Mouse (Mus musculus): ENCODE data around the gene Psmc6. TPM values are rescaled to one million over a fixed set of nuclear protein-coding genes. Genes with fewer than 3 reads are reported as not detected.

Gene Psmc6
- total RNA-seq (2017): 158 to 185 TPM (median 171 TPM) in 3 replicates

DNA sequence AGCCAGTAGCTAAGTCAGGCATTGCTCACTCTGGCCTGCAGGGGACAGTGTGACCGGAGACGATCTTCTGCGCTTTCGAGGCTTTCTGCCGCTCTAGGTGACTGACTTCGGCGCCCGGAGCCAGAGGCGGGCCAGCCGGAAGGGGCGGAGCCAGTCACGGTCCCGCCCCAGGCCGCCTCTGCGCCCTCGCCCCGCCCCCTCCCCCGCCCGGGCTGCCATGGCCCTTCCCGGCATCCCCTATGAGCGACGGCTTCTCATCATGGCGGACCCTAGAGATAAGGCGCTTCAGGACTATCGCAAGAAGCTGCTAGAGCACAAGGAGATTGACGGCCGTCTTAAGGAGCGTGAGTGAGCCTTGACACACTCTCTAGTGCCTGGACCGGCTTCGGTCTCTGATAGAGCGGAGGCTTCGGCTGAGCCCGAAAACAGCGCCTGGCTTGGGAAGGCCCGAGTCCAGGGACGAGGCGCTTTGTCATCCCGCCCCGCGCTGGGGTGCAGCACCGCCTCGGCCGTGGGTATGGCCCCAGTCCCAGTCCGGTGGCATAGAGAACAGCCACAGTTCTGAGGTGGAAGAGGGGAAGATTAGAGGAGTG is at the start of gene Psmc6:
Gene Psmc6, plus strand, starts transcription at position 200 of the 593 bp plus-strand sequence.
- ATAC-seq (replicated peaks; ENCODE audit: insufficient number of reproducible peaks, low FRiP score, low TSS enrichment, poor library complexity, severe bottlenecking): peak; percentile 97

DNA sequence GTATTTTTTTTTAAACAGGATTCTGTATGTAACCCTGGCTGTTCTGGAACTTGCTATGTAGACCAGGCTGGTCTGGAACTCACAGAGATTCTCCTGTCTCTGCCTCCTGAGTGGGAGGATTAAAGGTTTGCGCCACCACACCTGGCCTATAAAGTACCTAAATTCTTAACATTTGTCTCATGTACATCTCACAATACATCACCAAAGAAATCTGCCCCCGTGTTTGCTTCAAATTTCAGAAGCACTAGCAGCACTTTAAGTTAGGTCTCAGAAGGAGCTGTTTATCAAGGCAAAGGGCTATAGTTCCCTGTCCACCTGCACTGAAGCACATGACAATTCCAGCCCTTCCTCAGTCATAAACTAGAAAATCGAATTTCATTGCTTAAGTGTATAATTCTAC is 47.5 kb upstream of the Psmc6 start:
- ATAC-seq (replicated peaks; ENCODE audit: insufficient number of reproducible peaks, low FRiP score, low TSS enrichment, poor library complexity, severe bottlenecking): no peak

DNA sequence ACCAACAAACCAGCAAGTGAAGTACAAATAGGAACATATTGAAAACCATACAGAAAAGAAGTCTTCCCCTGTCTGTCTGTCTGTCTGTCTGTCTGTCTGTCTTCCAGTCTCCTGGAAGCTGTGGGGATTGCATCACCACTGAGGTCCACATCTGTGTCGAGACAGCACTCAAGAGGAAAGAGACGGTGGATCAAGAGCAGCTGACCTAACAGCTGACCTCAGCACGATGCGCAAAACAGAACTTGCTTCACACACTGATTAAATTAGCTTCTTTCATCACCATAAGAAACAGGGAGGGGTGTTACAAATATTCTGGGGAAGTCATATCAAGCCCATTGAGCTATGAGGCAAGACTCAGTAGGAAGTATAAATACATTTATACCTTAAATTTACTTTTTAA is 38.0 kb upstream of the Psmc6 start:
- ATAC-seq (replicated peaks; ENCODE audit: insufficient number of reproducible peaks, low FRiP score, low TSS enrichment, poor library complexity, severe bottlenecking): peak; percentile 98

DNA sequence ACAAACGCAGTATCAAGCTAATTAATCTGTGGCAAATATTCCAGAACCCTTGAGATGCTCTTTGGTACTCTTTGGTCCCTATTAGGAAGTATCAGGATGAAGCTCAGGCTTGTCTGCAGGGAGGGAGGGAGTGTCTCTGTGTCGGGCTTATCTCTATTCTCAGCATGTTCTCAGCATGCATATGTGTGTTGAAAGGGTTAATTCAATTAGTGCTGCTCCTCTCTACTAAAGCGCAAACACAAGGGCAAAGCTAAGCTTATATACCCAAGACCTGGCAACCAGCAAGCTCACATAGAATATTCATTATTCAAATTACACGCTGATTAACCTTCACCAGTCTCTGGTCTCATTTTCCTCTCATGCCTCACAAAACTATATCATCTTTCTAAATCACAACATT is 25.6 kb upstream of the Psmc6 start:
- ATAC-seq (replicated peaks; ENCODE audit: insufficient number of reproducible peaks, low FRiP score, low TSS enrichment, poor library complexity, severe bottlenecking): no peak

DNA sequence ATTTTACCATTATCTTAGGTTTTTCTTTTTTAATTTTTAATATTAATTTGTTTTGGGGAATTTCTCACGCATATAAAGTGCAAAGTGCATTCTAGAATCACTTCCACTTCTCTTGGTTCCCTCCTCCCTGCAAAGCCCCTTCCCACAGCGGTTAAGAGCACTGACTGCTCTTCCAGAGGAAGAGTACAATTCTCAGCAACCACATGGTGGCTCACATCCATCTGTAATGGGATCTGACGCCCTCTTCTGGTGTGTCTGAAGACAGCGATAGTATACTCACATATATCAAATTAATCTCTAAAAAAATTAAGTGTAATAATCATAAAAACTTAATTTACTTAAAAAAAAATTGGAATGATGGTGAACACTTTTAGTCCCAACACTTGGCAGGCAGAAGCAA is 25.2 kb upstream of the Psmc6 start:
- no peak for ATAC-seq (replicated peaks; ENCODE audit: insufficient number of reproducible peaks, low FRiP score, low TSS enrichment, poor library complexity, severe bottlenecking)

DNA sequence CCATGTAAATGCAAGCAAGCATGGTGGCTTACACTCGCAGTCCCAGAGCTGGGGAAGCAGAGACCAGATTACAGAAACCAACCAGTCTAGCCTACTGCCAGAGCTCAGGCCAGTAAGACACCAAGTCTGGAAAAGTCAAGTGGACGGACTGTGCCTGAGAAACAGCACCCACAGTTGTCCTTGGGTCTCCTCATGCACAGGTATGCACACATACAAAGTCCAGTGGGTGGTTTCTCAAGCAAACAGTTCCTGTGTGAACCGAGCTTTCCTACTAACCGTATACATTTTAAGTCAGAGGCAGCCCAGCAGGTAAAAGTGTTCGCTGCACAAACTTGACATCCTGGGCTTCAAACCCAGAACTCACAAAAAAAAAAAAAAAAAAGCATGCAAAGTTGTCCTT is 23.7 kb upstream of the Psmc6 start:
- ATAC-seq (replicated peaks; ENCODE audit: insufficient number of reproducible peaks, low FRiP score, low TSS enrichment, poor library complexity, severe bottlenecking): no peak

DNA sequence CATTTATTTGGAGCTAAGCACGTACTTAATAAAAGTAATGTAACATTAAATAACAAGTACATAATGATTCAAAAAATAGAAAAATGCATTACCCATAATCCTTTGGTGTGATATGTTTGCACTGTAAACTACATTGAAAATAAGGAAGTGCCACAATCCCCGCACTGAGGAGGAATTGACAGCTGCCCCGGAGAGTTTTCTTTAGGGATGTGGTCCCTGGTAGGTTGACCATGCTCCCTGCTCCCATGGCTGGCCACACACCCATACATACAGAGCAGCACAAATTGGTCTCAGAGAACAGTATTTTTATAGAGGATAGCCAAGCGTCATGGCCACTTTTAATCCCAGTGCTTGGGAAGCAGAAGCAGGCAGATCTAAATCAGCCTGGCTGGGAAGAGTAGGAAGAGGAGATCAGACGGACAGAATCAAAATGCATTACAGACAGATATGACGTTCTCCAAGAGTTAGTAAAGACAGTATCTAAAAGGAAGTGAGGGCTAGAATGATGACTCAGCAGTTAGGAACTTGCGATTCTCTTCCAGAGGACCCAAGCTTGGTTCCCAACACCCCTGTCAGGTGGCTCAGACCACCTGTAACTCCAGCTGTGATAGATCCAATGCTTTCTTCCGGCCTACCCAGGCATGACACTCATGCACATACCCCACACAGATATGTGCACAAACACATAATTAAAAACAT is 21.8 kb upstream of the Psmc6 start:
- no peak for ATAC-seq (replicated peaks; ENCODE audit: insufficient number of reproducible peaks, low FRiP score, low TSS enrichment, poor library complexity, severe bottlenecking)

DNA sequence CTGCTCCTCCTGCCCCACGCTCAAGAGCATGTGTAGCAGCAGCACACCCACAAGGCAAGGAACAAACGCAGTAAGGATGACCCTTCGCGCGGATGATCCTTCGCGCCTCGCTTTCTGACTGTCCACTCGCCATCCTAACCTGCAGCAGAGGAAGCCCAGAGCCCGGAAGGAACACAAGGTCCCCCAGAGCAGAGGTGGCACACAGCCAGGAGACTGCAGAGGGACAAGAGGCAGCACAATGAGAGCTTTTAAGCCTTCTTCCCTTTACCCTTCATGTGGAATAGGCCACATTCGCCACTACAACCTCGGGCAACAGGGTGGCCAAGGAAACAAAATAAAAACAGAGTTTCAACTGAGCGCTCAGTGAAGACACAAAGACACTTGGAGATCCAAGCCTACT is 19.9 kb upstream of the Psmc6 start:
- no peak for ATAC-seq (replicated peaks; ENCODE audit: insufficient number of reproducible peaks, low FRiP score, low TSS enrichment, poor library complexity, severe bottlenecking)

DNA sequence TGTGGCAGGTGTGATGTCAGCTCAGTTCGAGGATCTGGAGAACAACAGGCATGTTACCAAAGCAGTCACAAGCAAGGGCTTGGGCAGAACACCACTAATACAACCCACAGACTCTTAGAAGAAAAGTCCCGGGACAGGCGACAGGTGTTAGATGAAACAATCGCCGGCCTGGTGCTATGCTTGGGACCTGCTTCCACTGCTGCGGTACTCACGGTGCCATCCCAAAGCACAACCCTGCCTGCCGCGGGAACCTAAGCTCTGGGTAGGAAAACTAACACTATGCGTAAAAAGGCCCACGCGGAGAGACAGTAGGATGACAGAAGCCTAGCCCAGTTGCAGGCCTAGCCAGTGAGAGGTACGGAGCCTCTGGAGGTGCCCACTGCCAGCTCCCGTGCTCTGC is 19.5 kb upstream of the Psmc6 start:
- ATAC-seq (replicated peaks; ENCODE audit: insufficient number of reproducible peaks, low FRiP score, low TSS enrichment, poor library complexity, severe bottlenecking): no peak

DNA sequence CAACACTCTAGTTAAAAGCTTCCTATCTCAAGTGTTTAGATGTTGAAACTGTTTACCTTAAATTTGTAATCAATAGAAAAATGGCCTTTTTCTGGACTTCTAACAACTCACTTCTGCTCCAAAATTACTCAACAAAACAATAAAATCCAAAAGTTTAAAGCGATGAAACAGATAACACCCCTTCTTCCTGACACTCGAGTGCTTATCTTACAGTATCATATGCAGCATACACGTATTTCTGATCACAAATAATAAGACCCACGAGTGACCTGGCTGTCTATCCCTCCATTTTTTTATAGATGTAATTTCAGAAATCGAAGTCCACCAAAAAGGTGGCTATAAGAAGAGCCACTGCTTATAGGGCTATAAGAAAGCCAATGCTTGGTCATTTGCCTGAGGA is 12.7 kb upstream of the Psmc6 start:
- ATAC-seq (replicated peaks; ENCODE audit: insufficient number of reproducible peaks, low FRiP score, low TSS enrichment, poor library complexity, severe bottlenecking): no peak

DNA sequence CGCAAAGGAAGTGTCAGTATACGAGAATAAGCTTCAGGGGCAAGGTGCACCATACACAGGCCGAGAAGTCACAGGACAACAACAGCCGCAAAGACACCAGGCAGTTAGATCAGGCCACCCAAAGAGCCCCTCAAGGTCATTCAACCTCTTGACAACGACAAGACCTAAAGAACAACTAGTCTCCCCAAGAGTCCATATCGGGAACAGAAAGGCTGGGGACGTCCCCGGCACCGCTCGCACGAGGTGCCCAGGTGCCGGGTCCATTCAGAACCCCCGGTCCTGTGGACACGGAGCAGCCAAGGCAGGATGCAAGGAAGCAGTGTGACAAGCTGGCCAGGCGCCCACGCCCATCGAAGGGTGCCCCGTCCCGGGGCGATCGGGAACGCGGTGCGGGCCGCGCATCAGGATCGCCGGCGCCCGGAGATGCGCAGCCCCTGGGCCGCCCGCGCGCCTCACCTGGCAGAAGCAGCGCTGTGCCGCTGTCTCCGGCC is 11.6 kb upstream of the Psmc6 start:
- no peak for ATAC-seq (replicated peaks; ENCODE audit: insufficient number of reproducible peaks, low FRiP score, low TSS enrichment, poor library complexity, severe bottlenecking)

DNA sequence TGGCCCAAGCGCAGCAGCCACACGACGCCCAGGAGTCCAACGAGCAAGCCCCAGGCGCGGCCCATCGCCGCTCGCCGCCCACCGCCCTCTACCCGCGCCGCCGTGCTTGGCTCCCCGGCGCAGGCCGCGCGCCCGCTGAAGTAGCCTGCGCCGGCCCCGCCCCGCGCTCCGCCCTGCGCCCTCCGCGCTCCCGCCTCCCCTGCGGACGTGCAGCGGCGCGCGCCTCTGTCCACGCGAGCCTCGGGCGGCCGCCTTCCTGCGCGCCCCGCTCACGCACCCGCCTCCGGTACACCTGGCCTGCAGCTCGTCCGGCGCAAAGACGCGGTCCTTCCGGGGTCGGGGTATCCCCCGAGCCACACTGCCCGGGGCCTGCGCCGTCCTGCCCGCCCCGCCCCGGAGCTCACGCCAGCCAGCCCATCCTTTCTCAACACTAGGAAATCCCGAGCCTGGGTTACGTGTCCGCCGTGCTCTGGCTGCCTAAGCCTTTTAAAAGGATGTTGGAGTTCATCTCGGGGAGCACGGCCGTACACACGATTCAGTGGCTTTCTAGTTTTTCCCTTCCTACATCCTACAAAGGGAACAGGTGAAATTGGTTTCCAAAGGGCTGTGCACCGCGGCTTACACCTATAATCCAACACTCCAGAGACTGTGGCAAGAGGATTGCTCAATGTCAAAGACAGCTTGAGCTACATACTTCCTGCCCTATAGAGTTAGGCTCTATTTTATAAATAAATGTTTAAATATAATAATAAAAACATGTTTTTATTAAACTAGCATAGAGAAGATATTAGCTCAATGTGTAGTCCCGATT is 11.0 kb upstream of the Psmc6 start, which contains the start of gene Ero1l:
Gene Ero1l, minus strand, starts transcription at position 346 of the 811 bp plus-strand sequence.
- ATAC-seq (replicated peaks; ENCODE audit: insufficient number of reproducible peaks, low FRiP score, low TSS enrichment, poor library complexity, severe bottlenecking): peak; percentile 79

DNA sequence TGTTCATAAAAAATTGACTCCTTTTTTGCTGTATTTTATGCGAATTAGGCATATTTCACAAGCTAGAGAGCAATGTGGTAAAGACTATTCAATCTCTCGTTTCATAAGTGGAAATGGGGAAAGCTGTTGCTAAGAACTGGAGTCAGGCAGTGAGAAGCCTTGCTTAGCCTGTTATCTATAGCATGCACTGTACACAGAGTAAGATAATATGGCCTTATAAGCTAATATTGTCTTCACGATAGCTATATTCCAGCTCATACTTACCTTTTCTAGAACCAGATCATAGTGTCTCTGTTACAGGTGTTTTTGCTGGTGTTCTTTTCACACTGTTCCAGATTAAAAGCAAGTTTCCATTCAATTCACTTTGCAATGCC is 10.4 kb upstream of the Psmc6 start:
- no peak for ATAC-seq (replicated peaks; ENCODE audit: insufficient number of reproducible peaks, low FRiP score, low TSS enrichment, poor library complexity, severe bottlenecking)

DNA sequence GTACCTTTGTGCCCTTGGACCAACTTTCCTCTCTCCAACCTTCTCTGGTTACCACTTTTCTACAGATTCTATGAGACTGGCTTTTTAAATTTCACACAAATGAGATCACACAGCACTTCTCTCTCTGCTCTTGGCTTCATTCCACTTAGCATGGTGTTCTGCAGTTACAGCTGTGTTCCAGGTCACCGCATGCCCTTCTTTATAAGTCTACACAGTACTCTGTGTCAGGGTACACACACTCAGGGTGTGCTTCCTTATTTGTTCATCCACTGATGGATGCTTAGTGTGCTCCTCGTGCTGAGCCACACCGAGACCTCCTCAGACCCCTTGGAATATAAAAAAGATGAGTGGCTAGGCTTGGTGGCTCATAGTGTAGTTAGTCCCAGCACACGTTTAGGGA is 9.5 kb upstream of the Psmc6 start:
- no peak for ATAC-seq (replicated peaks; ENCODE audit: insufficient number of reproducible peaks, low FRiP score, low TSS enrichment, poor library complexity, severe bottlenecking)

DNA sequence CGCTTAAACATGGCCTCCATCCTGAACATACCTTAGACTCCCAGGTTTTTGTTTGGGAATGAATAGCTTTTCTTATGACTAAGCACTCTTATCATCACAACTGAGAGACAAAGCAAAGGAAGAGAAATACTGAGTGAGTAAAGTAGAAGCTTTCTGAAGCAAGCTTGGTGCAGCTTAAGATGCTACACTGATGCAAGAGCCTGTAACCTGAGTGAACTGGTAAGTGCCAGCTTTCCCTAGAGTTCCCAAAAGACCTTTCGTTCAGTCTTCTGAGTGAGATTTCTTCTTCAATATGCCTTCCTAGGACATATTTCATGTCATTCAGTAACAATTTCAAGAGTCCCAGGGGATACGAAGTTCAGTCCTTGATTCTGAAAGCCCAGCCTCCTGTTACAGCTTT is 8.5 kb upstream of the Psmc6 start:
- ATAC-seq (replicated peaks; ENCODE audit: insufficient number of reproducible peaks, low FRiP score, low TSS enrichment, poor library complexity, severe bottlenecking): no peak

DNA sequence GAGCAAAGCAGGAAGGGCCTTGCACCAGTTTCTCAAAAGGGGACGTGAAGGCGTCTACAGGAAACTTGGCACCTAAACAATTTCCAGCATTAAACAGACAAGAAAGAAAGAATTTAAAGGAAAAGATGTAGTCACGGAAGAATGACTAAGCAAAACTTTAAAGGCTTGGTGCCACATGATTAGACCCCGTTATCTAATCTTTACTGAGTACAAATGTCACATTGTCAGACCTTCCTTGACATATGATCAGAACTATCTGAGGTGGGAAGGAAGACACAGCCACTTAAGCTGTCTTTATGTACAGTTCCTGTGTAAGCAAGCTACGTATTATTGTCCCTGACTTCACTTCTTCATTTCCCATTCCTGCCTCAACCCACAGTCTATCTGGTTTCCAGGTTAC is 8.0 kb upstream of the Psmc6 start:
- ATAC-seq (replicated peaks; ENCODE audit: insufficient number of reproducible peaks, low FRiP score, low TSS enrichment, poor library complexity, severe bottlenecking): no peak

DNA sequence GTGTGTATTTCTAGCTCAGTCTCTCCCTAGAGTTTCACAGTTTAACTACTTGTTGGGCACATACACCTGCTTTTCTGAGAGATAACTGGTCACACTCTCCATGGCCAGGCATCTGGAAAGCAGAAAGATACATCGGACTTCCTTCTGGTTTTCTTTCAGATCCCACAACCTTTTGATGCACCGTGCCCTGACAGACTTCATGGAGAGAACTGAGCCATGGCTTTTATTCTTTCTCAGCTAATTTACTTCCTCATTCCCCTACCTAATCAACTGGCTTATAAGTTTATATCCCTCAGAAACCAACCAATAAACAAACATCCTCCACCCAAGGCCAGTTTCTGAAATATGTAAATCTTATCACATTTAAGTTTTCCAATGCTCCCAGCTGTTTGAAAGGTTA is 7.1 kb upstream of the Psmc6 start:
- ATAC-seq (replicated peaks; ENCODE audit: insufficient number of reproducible peaks, low FRiP score, low TSS enrichment, poor library complexity, severe bottlenecking): no peak

DNA sequence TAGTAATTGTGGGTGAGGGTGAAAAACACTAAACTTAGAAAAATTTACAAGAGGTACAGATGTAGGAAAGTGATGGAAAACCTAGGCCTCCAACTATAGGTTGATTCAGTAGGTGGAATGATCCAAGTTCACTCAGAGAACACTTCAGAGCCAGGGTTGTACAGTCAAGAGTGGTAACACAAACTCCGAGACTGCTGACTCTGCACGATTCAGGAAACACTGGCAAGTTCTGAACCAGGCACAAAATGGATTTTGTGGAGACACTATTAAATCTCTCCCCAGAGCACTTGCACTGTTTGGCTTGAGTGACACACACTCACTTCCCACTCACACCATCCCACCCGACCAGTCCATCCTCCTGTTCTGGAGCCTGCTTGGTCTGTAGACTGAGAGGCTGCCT is 6.3 kb upstream of the Psmc6 start:
- no peak for ATAC-seq (replicated peaks; ENCODE audit: insufficient number of reproducible peaks, low FRiP score, low TSS enrichment, poor library complexity, severe bottlenecking)

DNA sequence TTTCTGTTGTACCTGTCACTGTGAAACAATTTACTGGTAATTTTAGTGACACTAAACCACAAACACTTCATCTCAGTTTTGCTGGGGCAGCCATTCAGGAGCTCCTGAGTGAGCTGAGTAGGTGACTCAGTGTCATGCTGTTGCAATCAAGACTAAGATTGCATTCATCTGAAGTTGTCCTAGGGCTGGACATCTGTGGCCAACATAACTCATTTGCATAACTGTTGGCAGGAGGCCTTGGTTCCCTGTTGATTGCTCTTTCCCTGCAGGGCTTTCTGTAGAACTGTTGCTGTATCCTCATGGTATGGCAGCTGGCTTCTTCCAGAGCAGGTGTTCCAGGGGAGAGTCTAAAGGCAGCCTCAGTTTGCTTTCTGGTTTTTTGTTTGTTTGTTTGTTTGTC is 4.1 kb upstream of the Psmc6 start:
- ATAC-seq (replicated peaks; ENCODE audit: insufficient number of reproducible peaks, low FRiP score, low TSS enrichment, poor library complexity, severe bottlenecking): peak; percentile 29; the same call in 1 of the 2 replicates

Data from monocyte, adult 5-6 weeks (primary cell).